Mouse (Mus musculus) ES-Bruce4 (cell line): ENCODE measurements at regions not wholly inside any gene's neighbourhood (a gene's known extent, or its start where the extent isn't known, plus 50 kb on each side); places are given as distances from the start of the nearest gene placed in this dataset.

Experiments
- CTCF ChIP-seq: IDR thresholded peaks from one replicate; pipeline ENCODE4 v1.8.1; 2011; ENCODE audit warnings: low read depth, low read length
- EP300 ChIP-seq: IDR thresholded peaks from 2 replicates; pipeline ENCODE4 v1.6.1; 2011; ENCODE audit warnings: low read depth, low read length; ENCODE audit not compliant: insufficient read depth
- POLR2A ChIP-seq: IDR thresholded peaks from one replicate; pipeline ENCODE4 v1.8.1; 2011; ENCODE audit warnings: low read length; ENCODE audit not compliant: insufficient read depth

DNA sequence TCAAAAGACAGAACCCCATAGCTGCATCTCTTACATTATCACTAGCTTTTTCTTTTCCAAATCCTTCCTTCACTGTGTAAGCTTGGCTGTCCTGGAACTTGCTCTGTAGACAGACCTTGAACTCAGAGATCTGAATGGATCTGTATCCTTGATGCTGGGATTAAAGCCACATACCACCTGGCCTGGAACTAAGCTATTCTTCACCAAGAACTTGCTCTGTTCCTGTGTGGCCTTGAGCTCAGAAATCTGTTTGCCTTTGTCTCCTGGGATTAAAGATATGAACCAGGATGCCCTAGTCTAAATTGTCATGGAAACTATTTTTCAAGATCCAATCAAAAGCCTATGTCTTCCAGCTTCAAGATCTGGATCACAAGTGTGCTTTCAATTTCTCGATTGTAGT lies 537.8 kb upstream of the Tpk1 start:
- TF ChIP-seq EP300 (no peak), CTCF (no peak), POLR2A (no peak)
